Mouse (Mus musculus): ENCODE data around the gene Dppa3. TPM values are rescaled to one million over a fixed set of nuclear protein-coding genes. Genes with fewer than 3 reads are reported as not detected.

Gene Dppa3
- total and polyA plus RNA-seq, 3 experiments = not detected

DNA sequence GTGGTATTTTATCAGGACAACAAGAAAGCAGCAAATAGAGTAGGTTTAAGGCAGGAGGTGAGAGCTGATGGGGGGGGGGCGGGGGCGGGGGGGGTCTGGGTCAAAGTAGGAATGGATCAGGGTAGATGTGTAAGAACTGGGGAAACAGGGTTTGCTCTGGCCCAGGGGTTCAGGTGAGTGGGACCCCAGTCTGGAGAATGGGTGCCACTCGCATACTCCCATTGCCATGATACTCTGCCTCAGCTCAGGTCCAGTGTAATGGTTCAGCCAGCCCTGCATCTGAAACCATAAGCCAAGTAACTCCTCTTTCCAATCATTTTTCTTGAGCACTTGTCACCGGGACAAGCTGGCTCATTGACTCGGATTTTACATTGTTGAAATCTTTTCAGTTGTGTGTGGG is 42.6 kb downstream of the Dppa3 start:
- no peak for DNase-seq

- DNase-seq = peak; percentile 85
Measured at GRCm38 (mm10) chr6:122669406-122670200, 43.4 kb downstream of the Dppa3 start.

GRCm38 (mm10) chr6:122670201-122670551 is 44.0 kb downstream of the Dppa3 start:
- DNase-seq = no peak

DNA sequence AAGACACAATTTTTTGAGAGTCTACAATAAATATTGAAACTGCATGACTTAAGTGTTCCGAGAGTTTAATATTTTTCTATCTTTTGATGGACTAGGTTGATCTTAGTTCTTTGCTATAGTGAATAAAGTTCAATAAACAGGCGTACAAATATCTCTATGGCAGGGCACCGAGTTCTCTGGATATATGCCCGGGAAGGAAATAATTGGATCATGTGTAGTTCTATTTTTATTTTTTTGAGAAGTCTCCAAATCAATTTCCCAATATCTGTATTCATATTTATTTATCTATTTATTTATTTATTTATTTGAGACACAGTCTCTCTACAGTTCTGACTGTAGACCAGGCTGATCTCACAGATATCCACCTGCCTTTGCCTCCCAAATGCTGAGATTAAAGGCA is 44.6 kb downstream of the Dppa3 start:
- DNase-seq = no peak

DNA sequence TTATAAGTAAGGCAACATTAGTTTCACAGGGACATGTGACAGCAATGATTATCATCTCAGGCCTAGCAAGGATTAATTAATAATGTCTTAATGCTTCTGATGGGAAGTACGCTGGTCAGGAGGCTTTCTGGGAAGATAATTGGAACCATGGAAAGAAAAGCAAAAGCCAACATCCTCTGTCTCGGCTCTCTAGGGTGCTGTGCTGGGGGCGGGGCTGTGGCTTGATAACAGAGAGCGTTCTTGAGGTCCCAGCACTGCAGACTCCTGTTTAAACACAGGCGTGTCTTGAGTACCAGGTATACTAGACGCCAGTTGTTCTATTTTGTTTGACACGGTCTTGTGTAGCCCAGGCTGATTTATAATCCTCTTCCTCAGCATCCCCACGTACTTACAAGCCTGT is 46.5 kb downstream of the Dppa3 start:
- no peak for DNase-seq

Other genes starting within 250 kb of the Dppa3 start
- gene Rimklb, start 127.6 kb upstream of the Dppa3 start, total RNA-seq (2021) = not detected
- gene Rimklb, start 127.6 kb upstream of the Dppa3 start, polyA plus RNA-seq (2012; rRNA removed) = 0.09 TPM in 1 of 2 replicates, not detected in the other
- gene Mfap5, start 120.6 kb upstream of the Dppa3 start, total RNA-seq (2021) = 10 to 100 TPM; 15.5 to 22.6 TPM
- 38.2 and 38.8 TPM in 2 replicates for gene Mfap5, start 120.6 kb upstream of the Dppa3 start, polyA plus RNA-seq (2012; rRNA removed)
- gene Aicda, start 72.6 kb upstream of the Dppa3 start, total RNA-seq (2021) = not detected
- gene Aicda, start 72.6 kb upstream of the Dppa3 start, polyA plus RNA-seq (2012; rRNA removed) = not detected in 2 replicates
- gene Apobec1, start 24.0 kb upstream of the Dppa3 start, total RNA-seq (2021) = 10 to 100 TPM; 11.7 to 13.5 TPM
- 13.4 and 15.4 TPM in 2 replicates for gene Apobec1, start 24.0 kb upstream of the Dppa3 start, polyA plus RNA-seq (2012; rRNA removed)
- gene Gdf3, start 16.3 kb upstream of the Dppa3 start, total RNA-seq (2021) = not detected
- 0.04 and 0.08 TPM in 2 replicates for gene Gdf3, start 16.3 kb upstream of the Dppa3 start, polyA plus RNA-seq (2012; rRNA removed)
- gene Nanog, start 81.1 kb downstream of the Dppa3 start, total RNA-seq (2021) = not detected
- not detected in 2 replicates for gene Nanog, start 81.1 kb downstream of the Dppa3 start, polyA plus RNA-seq (2012; rRNA removed)
- gene Slc2a3, start 175.2 kb downstream of the Dppa3 start, total RNA-seq (2021) = 10 to 100 TPM in 1 of 2 experiments, 1 to 10 TPM in 1; 5.2 to 10.5 TPM
- 2.1 and 2.2 TPM in 2 replicates for gene Slc2a3, start 175.2 kb downstream of the Dppa3 start, polyA plus RNA-seq (2012; rRNA removed)
- 10 to 100 TPM; 20.0 to 24.4 TPM for gene Foxj2, start 193.5 kb downstream of the Dppa3 start, total RNA-seq (2021)
- 12.4 and 14.8 TPM in 2 replicates for gene Foxj2, start 193.5 kb downstream of the Dppa3 start, polyA plus RNA-seq (2012; rRNA removed)
- 1 to 10 TPM; 2.6 to 6.7 TPM for gene C3ar1, start 229.8 kb downstream of the Dppa3 start, total RNA-seq (2021)
- gene C3ar1, start 229.8 kb downstream of the Dppa3 start, polyA plus RNA-seq (2012; rRNA removed) = 2.7 and 3.0 TPM in 2 replicates
- 10 to 100 TPM; 51.3 to 55.3 TPM for gene Necap1, start 248.1 kb downstream of the Dppa3 start, total RNA-seq (2021)
- 10.7 and 12.4 TPM in 2 replicates for gene Necap1, start 248.1 kb downstream of the Dppa3 start, polyA plus RNA-seq (2012; rRNA removed)

Data from adrenal gland, adult 2 months (tissue).